Mouse (Mus musculus) stomach, postnatal 0 days (tissue): Measurements from ENCODE around the gene Ctdspl2. TPM values are rescaled to one million over a fixed set of nuclear protein-coding genes. Genes with fewer than 3 reads are reported as not detected.

Experiments
- ATAC-seq: fragments of 200-750 bp; cut with Nextera tagmentation; 2 replicates; pipeline ENCODE4 v1.8.0; 2017; ENCODE audit not compliant: low FRiP score, low TSS enrichment
- DNase-seq: peaks from one replicate; pipeline ENCODE4 v3.0.0-alpha.2; 2016; ENCODE audit warnings: low spot score
- H3K27ac ChIP-seq: fragments of 300-500 bp; sonication (generic); replicated peaks from 2 replicates; pipeline ENCODE4 v1.5.1; 2014; ENCODE audit warnings: mild to moderate bottlenecking, control low read depth
- H3K27me3 ChIP-seq: fragments of 300-500 bp; sonication (generic); 2 replicates; pipeline ENCODE4 v1.6.1; 2014; ENCODE audit warnings: low read length; ENCODE audit not compliant: control insufficient read depth, insufficient read depth
- H3K36me3 ChIP-seq: fragments of 300-500 bp; sonication (generic); 2 replicates; pipeline ENCODE4 v1.6.1; 2014; ENCODE audit warnings: low read length, mixed read lengths; ENCODE audit not compliant: control insufficient read depth, insufficient read depth
- H3K4me1 ChIP-seq: fragments of 300-500 bp; sonication (generic); replicated peaks from 2 replicates; pipeline ENCODE4 v1.6.1; 2014; ENCODE audit warnings: antibody characterized with exemption; ENCODE audit not compliant: control insufficient read depth, insufficient read depth
- H3K4me2 ChIP-seq: fragments of 300-500 bp; sonication (generic); replicated peaks from 2 replicates; pipeline ENCODE4 v1.6.1; 2014; ENCODE audit warnings: low read depth, mild to moderate bottlenecking, control low read depth, moderate library complexity
- H3K4me3 ChIP-seq: fragments of 300-500 bp; sonication (generic); 2 replicates; pipeline ENCODE4 v1.5.1; 2014; ENCODE audit warnings: low read depth, low read length, control low read depth
- H3K9ac ChIP-seq: fragments of 300-500 bp; sonication (generic); 2 replicates; pipeline ENCODE4 v1.6.1; 2014; ENCODE audit warnings: mild to moderate bottlenecking, low read length, control low read depth, mixed read lengths
- H3K9me3 ChIP-seq: fragments of 300-500 bp; sonication (generic); 2 replicates; pipeline ENCODE4 v1.6.1; 2016; ENCODE audit warnings: low read length; ENCODE audit not compliant: control insufficient read depth
- CTCF ChIP-seq: IDR thresholded peaks from 2 replicates; pipeline ENCODE4 v1.5.1; 2016; ENCODE audit warnings: antibody characterized with exemption, low read depth, mild to moderate bottlenecking, moderate library complexity
- EP300 ChIP-seq: optimal IDR thresholded peaks from 2 replicates; pipeline ENCODE3; 2016; ENCODE audit warnings: antibody characterized with exemption
- WGBS: fragments of 180-500 bp; shearing (Covaris S2); extraction: QIAGEN DNeasy Blood & Tissue Kit; methylation state at CpG from one replicate; pipeline ENCODE4 v1.1.7; 2014; 5-methylcytosine and 5-hydroxymethylcytosine counted together
- microRNA-seq: library from miRNA; unstranded; fragments of <30 nt; microRNA quantifications from one replicate; pipeline ENCODE4, GENCODE M21; 2016
- polyA plus RNA-seq: library from polyadenylated mRNA; unstranded; fragments of >200 nt; fragmentation: Nextera tagmentation; extraction: Ambion mirVana; gene quantifications from 2 replicates; pipeline ENCODE4 v1.2.1, GENCODE M21; 2015

The Ctdspl2 gene
- polyA plus RNA-seq, 1 experiment from 2014 or later = 19.0 TPM

- H3K36me3 ChIP-seq = no peaks in the 10 kb centered on the region
- H3K4me3 ChIP-seq = peak overlapping the region; percentile 84
- ATAC-seq (peak; percentile 59), DNase-seq (peak; percentile 60)
- H3K4me2 ChIP-seq = peak overlapping the region; percentile 70
- peak overlapping the region; percentile 93 for H3K27ac ChIP-seq
- under 1% methylated on average over 55 of the region's 71 CpGs for WGBS
- TF ChIP-seq CTCF (no peak), EP300 (no peak)
- no peaks in the 10 kb centered on the region for H3K27me3 ChIP-seq
- H3K4me1 ChIP-seq = no peaks in the 10 kb centered on the region
- peak overlapping the region; percentile 90 for H3K9ac ChIP-seq
- H3K9me3 ChIP-seq = no peaks in the 10 kb centered on the region
Measured at GRCm38 (mm10) chr2:122028756-122029700, 73.2 kb downstream of the Ctdspl2 start.

GRCm38 (mm10) chr2:122031970-122032369 lies 76.2 kb downstream of the Ctdspl2 start:
- TF ChIP-seq EP300 (no peak), CTCF (no peak)
- no peak overlapping the region for H3K27ac ChIP-seq
- DNase-seq (no peak), ATAC-seq (no peak)
- no peaks in the 10 kb centered on the region for H3K27me3 ChIP-seq
- 83% methylated on average over 6 of the region's 6 CpGs for WGBS
- no peaks in the 10 kb centered on the region for H3K4me1 ChIP-seq
- no peak overlapping the region for H3K9ac ChIP-seq
- H3K4me2 ChIP-seq = no peak overlapping the region
- H3K9me3 ChIP-seq = no peaks in the 10 kb centered on the region
- no peak overlapping the region for H3K4me3 ChIP-seq
- H3K36me3 ChIP-seq = no peaks in the 10 kb centered on the region

- Histone ChIP-seq H3K4me1 (no peaks in the 10 kb centered on the region), H3K4me3 (no peak overlapping the region), H3K9me3 (no peaks in the 10 kb centered on the region), H3K27me3 (no peaks in the 10 kb centered on the region), H3K27ac (no peak overlapping the region), H3K36me3 (no peaks in the 10 kb centered on the region), H3K9ac (no peak overlapping the region), H3K4me2 (no peak overlapping the region)
- DNase-seq (no peak), ATAC-seq (no peak)
- WGBS = 89% methylated on average over 3 of the region's 3 CpGs
- TF ChIP-seq CTCF = no peak
- no peak for TF ChIP-seq EP300
Measured at GRCm38 (mm10) chr2:122036064-122036463, 80.3 kb downstream of the Ctdspl2 start.

- Histone ChIP-seq H3K4me1 (no peaks in the 10 kb centered on the region), H3K36me3 (peaks cover 4% of the 10 kb centered on the region; the same call in 1 of the 2 replicates), H3K27ac (no peak overlapping the region), H3K9ac (no peak overlapping the region), H3K27me3 (no peaks in the 10 kb centered on the region), H3K4me2 (no peak overlapping the region), H3K4me3 (no peak overlapping the region), H3K9me3 (no peaks in the 10 kb centered on the region)
- DNase-seq (no peak), ATAC-seq (no peak)
- TF ChIP-seq CTCF = no peak
- TF ChIP-seq EP300 = no peak
Measured at GRCm38 (mm10) chr2:122043926-122044325, 88.1 kb downstream of the Ctdspl2 start.

- TF ChIP-seq CTCF = no peak
- TF ChIP-seq EP300 = no peak
Measured at GRCm38 (mm10) chr2:122059365-122060115, 103.7 kb downstream of the Ctdspl2 start.

More at GRCm38 (mm10) chr2:122059365-122060115, 103.7 kb downstream of the Ctdspl2 start:
- no peaks in the 10 kb centered on the region for H3K9me3 ChIP-seq
- H3K4me2 ChIP-seq = no peak overlapping the region
- no peaks in the 10 kb centered on the region for H3K27me3 ChIP-seq
- ATAC-seq (no peak), DNase-seq (no peak)
- no peak overlapping the region for H3K4me3 ChIP-seq
- H3K4me1 ChIP-seq = no peaks in the 10 kb centered on the region
- H3K27ac ChIP-seq = no peak overlapping the region
- 83% methylated on average over 11 of the region's 11 CpGs for WGBS
- H3K36me3 ChIP-seq = peaks cover 10% of the 10 kb centered on the region; the same call in 1 of the 2 replicates
- H3K9ac ChIP-seq = no peak overlapping the region

Small RNAs within 50 kb of the gene (microRNA-seq; reads per million reads assigned to microRNA genes)
- not detected for gene Gm47314

Other genes with a start within 250 kb of the Ctdspl2 start
- gene Frmd5, start 148.9 kb upstream of the Ctdspl2 start, polyA plus RNA-seq = 1.5 and 2.3 TPM in 2 replicates
- 10.5 and 15.7 TPM in 2 replicates for gene Casc4, start 89.0 kb upstream of the Ctdspl2 start, polyA plus RNA-seq
- gene Mageb3, start 91 bp downstream of the Ctdspl2 start, polyA plus RNA-seq = 0.04 and 0.06 TPM in 2 replicates
- gene Eif3j1, start 72.5 kb downstream of the Ctdspl2 start, polyA plus RNA-seq = 8.6 and 9.5 TPM in 2 replicates
- 2.7 and 3.2 TPM in 2 replicates for gene Spg11, start 162.4 kb downstream of the Ctdspl2 start, polyA plus RNA-seq
- 445 and 475 TPM in 2 replicates for gene B2m, start 191.7 kb downstream of the Ctdspl2 start, polyA plus RNA-seq
- 0.05 TPM in 1 of 2 replicates, not detected in the other for gene Trim69, start 204.7 kb downstream of the Ctdspl2 start, polyA plus RNA-seq
- not detected in 2 replicates for gene Patl2, start 230.2 kb downstream of the Ctdspl2 start, polyA plus RNA-seq
- not detected in 2 replicates for gene Terb2, start 230.3 kb downstream of the Ctdspl2 start, polyA plus RNA-seq